8 mouse cellular contexts compared by ENCODE assay signal in the genomic region with DNA sequence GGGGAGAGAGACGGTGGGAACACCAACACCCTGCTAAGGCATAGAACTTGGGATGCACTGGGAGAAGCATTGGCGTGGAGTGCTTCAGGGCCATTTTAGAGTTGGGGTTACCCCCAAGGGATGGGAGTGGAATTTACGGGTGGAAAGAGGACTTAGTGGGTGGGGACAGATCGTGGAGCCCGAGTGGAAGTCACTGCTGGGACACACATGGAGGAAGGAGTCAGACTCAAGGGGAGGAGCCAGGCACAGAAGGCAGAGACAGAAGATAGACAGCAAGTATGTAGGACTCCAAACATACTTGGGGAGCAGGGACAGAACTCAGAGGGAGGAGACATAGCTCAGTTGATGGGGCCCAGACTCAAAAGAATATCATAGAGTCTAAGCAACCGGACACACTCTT. TPM values are rescaled to one million over a fixed set of nuclear protein-coding genes. Genes with fewer than 3 reads are reported as not detected.
DNase-seq lines count a peak whose midpoint lies in the region; ATAC-seq and TF ChIP-seq lines count a peak whose summit lies in the region.

No protein-coding gene starts in this region.

- peaks cover 19% of the 10 kb centered on the region for H3K36me3 ChIP-seq in kidney, embryonic 16.5 days (ENCODE audit: insufficient read depth, low read length)
- no peaks in the 10 kb centered on the region for H3K36me3 ChIP-seq in kidney, adult 2 months (ENCODE audit: control insufficient read depth, insufficient read depth, low read length)
- H3K36me3 ChIP-seq in embryonic facial prominence, embryonic 13.5 days: peaks cover 37% of the 10 kb centered on the region
- H3K36me3 ChIP-seq in hindbrain, postnatal 0 days (ENCODE audit: insufficient read depth, low read length): 0 out of 2 replicates have a peak, but pooled peaks cover 4% of the 10 kb centered on the region
- H3K36me3 ChIP-seq in midbrain, postnatal 0 days (ENCODE audit: insufficient read depth, low read length): peaks cover 23% of the 10 kb centered on the region

- no peak overlapping the region for H3K27ac ChIP-seq in kidney, embryonic 16.5 days (ENCODE audit: low read length)
- no peak overlapping the region for H3K27ac ChIP-seq in kidney, adult 2 months (ENCODE audit: insufficient read depth, low read depth, low read length)
- H3K27ac ChIP-seq in embryonic facial prominence, embryonic 13.5 days: no peak overlapping the region
- H3K27ac ChIP-seq in hindbrain, postnatal 0 days: 0 out of 2 replicates have a peak overlapping the region, but pooled peaks have one; percentile 32
- no peak overlapping the region for H3K27ac ChIP-seq in midbrain, postnatal 0 days (ENCODE audit: low read depth, low read length)

- H3K27me3 ChIP-seq in kidney, embryonic 16.5 days (ENCODE audit: insufficient read depth, low read length): peaks cover 48% of the 10 kb centered on the region
- H3K27me3 ChIP-seq in kidney, adult 2 months (replicated peaks; ENCODE audit: control insufficient read depth, insufficient read depth, low read length): no peaks in the 10 kb centered on the region
- H3K27me3 ChIP-seq in embryonic facial prominence, embryonic 13.5 days: peaks cover 53% of the 10 kb centered on the region
- peaks cover 18% of the 10 kb centered on the region for H3K27me3 ChIP-seq in hindbrain, postnatal 0 days (ENCODE audit: insufficient read depth, low read length)
- H3K27me3 ChIP-seq in midbrain, postnatal 0 days (ENCODE audit: insufficient read depth, low read length): peaks cover 36% of the 10 kb centered on the region

- 25% methylated on average over 6 of the region's 6 CpGs for WGBS in kidney, embryonic 16.5 days
- WGBS in kidney, adult 2 months: 25% methylated on average over 6 of the region's 6 CpGs
- WGBS in embryonic facial prominence, embryonic 13.5 days: 21% methylated on average over 6 of the region's 6 CpGs
- WGBS in hindbrain, postnatal 0 days: 29% methylated on average over 6 of the region's 6 CpGs
- WGBS in midbrain, postnatal 0 days: 24% methylated on average over 6 of the region's 6 CpGs

- ATAC-seq in kidney, embryonic 16.5 days (ENCODE audit: low FRiP score, low TSS enrichment): no peak; the same call in 1 of the 2 replicates
- ATAC-seq in embryonic facial prominence, embryonic 13.5 days (ENCODE audit: insufficient number of reproducible peaks, insufficient read depth, low FRiP score, low TSS enrichment, low read depth): no peak
- ATAC-seq in hindbrain, postnatal 0 days: no peak
- no peak for ATAC-seq in midbrain, postnatal 0 days (ENCODE audit: low FRiP score)

- no peak for DNase-seq in kidney, adult 2 months
- DNase-seq in hindbrain, postnatal 0 days (ENCODE audit: low spot score): no peak
- no peak for DNase-seq in midbrain, postnatal 0 days (ENCODE audit: low spot score)
- no peak for DNase-seq in spleen, adult 18-20 months
- DNase-seq in adipocyte (ENCODE audit: low spot score): no peak
- DNase-seq in left cerebral cortex, adult 9 months (ENCODE audit: low spot score in 2 of 2): no peak

- TF ChIP-seq POLR2A in kidney, adult 2 months (IDR thresholded peaks at IDR 0.05; ENCODE audit: low read depth, low read length): no peak

- peak overlapping the region; percentile 86 for H3K4me2 ChIP-seq in kidney, embryonic 16.5 days (replicated peaks; ENCODE audit: low read depth, low read length)
- H3K4me2 ChIP-seq in embryonic facial prominence, embryonic 13.5 days: peak overlapping the region; percentile 78
- H3K4me2 ChIP-seq in hindbrain, postnatal 0 days (ENCODE audit: low read depth, low read length): peak overlapping the region; percentile 63
- H3K4me2 ChIP-seq in midbrain, postnatal 0 days (ENCODE audit: low read depth, low read length, poor library complexity, severe bottlenecking): peak overlapping the region; percentile 60

- H3K9me3 ChIP-seq in kidney, embryonic 16.5 days (ENCODE audit: low read length): no peaks in the 10 kb centered on the region
- H3K9me3 ChIP-seq in embryonic facial prominence, embryonic 13.5 days: peaks cover 3% of the 10 kb centered on the region; the same call in 1 of the 2 replicates
- H3K9me3 ChIP-seq in hindbrain, postnatal 0 days (ENCODE audit: low read length): no peaks in the 10 kb centered on the region
- no peaks in the 10 kb centered on the region for H3K9me3 ChIP-seq in midbrain, postnatal 0 days (ENCODE audit: low read length)

- peaks cover 9% of the 10 kb centered on the region for H3K4me1 ChIP-seq in kidney, embryonic 16.5 days (ENCODE audit: insufficient read depth, low read length)
- H3K4me1 ChIP-seq in kidney, adult 2 months (ENCODE audit: control insufficient read depth, insufficient read depth, low read length): no peaks in the 10 kb centered on the region; the same call in 1 of the 2 replicates
- H3K4me1 ChIP-seq in embryonic facial prominence, embryonic 13.5 days: peaks cover 12% of the 10 kb centered on the region
- no peaks in the 10 kb centered on the region; the same call in 1 of the 2 replicates for H3K4me1 ChIP-seq in hindbrain, postnatal 0 days (ENCODE audit: insufficient read depth, low read length)
- H3K4me1 ChIP-seq in midbrain, postnatal 0 days (ENCODE audit: insufficient read depth, low read length): peaks cover 8% of the 10 kb centered on the region; the same call in 1 of the 2 replicates

- TF ChIP-seq CTCF in kidney, adult 2 months (conservative IDR thresholded peaks at IDR 0.05; ENCODE audit: insufficient read depth, insufficient read length, low read depth, low read length): no peak
- TF ChIP-seq CTCF in hindbrain, postnatal 0 days (IDR thresholded peaks at IDR 0.05; ENCODE audit: low read depth): no peak
- no peak for TF ChIP-seq CTCF in midbrain, postnatal 0 days (IDR thresholded peaks at IDR 0.05)

- peak overlapping the region; percentile 54; the same call in 1 of the 2 replicates for H3K9ac ChIP-seq in kidney, embryonic 16.5 days (replicated peaks; ENCODE audit: low read length)
- H3K9ac ChIP-seq in embryonic facial prominence, embryonic 13.5 days: peak overlapping the region; percentile 62
- H3K9ac ChIP-seq in hindbrain, postnatal 0 days (replicated peaks; ENCODE audit: low read length): peak overlapping the region; percentile 38; the same call in 1 of the 2 replicates
- H3K9ac ChIP-seq in midbrain, postnatal 0 days (replicated peaks; ENCODE audit: low read length, poor library complexity, severe bottlenecking): 0 out of 2 replicates have a peak overlapping the region, but pooled peaks have one; percentile 19

- peak overlapping the region; percentile 48 for H3K4me3 ChIP-seq in kidney, embryonic 16.5 days (ENCODE audit: low read length)
- H3K4me3 ChIP-seq in kidney, adult 2 months (ENCODE audit: insufficient read depth, low read depth, low read length): no peak overlapping the region
- peak overlapping the region; percentile 47 for H3K4me3 ChIP-seq in embryonic facial prominence, embryonic 13.5 days
- H3K4me3 ChIP-seq in hindbrain, postnatal 0 days (ENCODE audit: low read length): peak overlapping the region; percentile 33
- H3K4me3 ChIP-seq in midbrain, postnatal 0 days (ENCODE audit: low read depth, low read length): peak overlapping the region; percentile 34

RNA-seq across cellular contexts. Expression of a gene that starts 1.2 kb away (rescaled TPM):
- 0.19 and 0.42 TPM in 2 replicates for polyA plus RNA-seq in kidney, embryonic 16.5 days (2015; fragmentation: Nextera tagmentation; extraction: Ambion mirVana)
- not detected in 2 replicates for polyA plus RNA-seq in kidney, adult 2 months (2012; rRNA removed)
- polyA plus RNA-seq in embryonic facial prominence, embryonic 13.5 days (2015; fragmentation: Nextera tagmentation; extraction: Ambion mirVana): 0.18 and 0.22 TPM in 2 replicates
- total RNA-seq in hindbrain, postnatal 0 days (2014; rRNA removed): 9.8 and 13.5 TPM in 2 replicates
- 4.2 and 4.6 TPM in 2 replicates for polyA plus RNA-seq in hindbrain, postnatal 0 days (2015; fragmentation: Nextera tagmentation; extraction: Ambion mirVana)
- 1.9 and 2.5 TPM in 2 replicates for total RNA-seq in midbrain, postnatal 0 days (2014; rRNA removed)
- 0.95 and 0.96 TPM in 2 replicates for polyA plus RNA-seq in midbrain, postnatal 0 days (2015; fragmentation: Nextera tagmentation; extraction: Ambion mirVana)

RNA-seq across cellular contexts. Expression of a gene that starts 8.2 kb away (rescaled TPM):
- polyA plus RNA-seq in kidney, embryonic 16.5 days (2015; fragmentation: Nextera tagmentation; extraction: Ambion mirVana): 81.2 and 88.6 TPM in 2 replicates
- polyA plus RNA-seq in kidney, adult 2 months (2012; rRNA removed): 106 and 119 TPM in 2 replicates
- polyA plus RNA-seq in embryonic facial prominence, embryonic 13.5 days (2015; fragmentation: Nextera tagmentation; extraction: Ambion mirVana): 43.6 and 52.0 TPM in 2 replicates
- 30.5 and 30.9 TPM in 2 replicates for total RNA-seq in hindbrain, postnatal 0 days (2014; rRNA removed)
- 19.0 and 20.6 TPM in 2 replicates for polyA plus RNA-seq in hindbrain, postnatal 0 days (2015; fragmentation: Nextera tagmentation; extraction: Ambion mirVana)
- total RNA-seq in midbrain, postnatal 0 days (2014; rRNA removed): 18.9 and 22.0 TPM in 2 replicates
- polyA plus RNA-seq in midbrain, postnatal 0 days (2015; fragmentation: Nextera tagmentation; extraction: Ambion mirVana): 12.9 and 15.2 TPM in 2 replicates

RNA-seq across cellular contexts. Expression of a gene that starts 8.4 kb away (rescaled TPM):
- polyA plus RNA-seq in kidney, embryonic 16.5 days (2015; fragmentation: Nextera tagmentation; extraction: Ambion mirVana): 109 and 112 TPM in 2 replicates
- 80.3 and 84.9 TPM in 2 replicates for polyA plus RNA-seq in kidney, adult 2 months (2012; rRNA removed)
- 78.5 and 97.7 TPM in 2 replicates for polyA plus RNA-seq in embryonic facial prominence, embryonic 13.5 days (2015; fragmentation: Nextera tagmentation; extraction: Ambion mirVana)
- 119 and 124 TPM in 2 replicates for total RNA-seq in hindbrain, postnatal 0 days (2014; rRNA removed)
- 79.3 and 80.5 TPM in 2 replicates for polyA plus RNA-seq in hindbrain, postnatal 0 days (2015; fragmentation: Nextera tagmentation; extraction: Ambion mirVana)
- 104 and 124 TPM in 2 replicates for total RNA-seq in midbrain, postnatal 0 days (2014; rRNA removed)
- 77.1 and 81.6 TPM in 2 replicates for polyA plus RNA-seq in midbrain, postnatal 0 days (2015; fragmentation: Nextera tagmentation; extraction: Ambion mirVana)

RNA-seq across cellular contexts. Expression of a gene that starts 16.8 kb away (rescaled TPM):
- not detected in 2 replicates for polyA plus RNA-seq in kidney, embryonic 16.5 days (2015; fragmentation: Nextera tagmentation; extraction: Ambion mirVana)
- not detected in 2 replicates for polyA plus RNA-seq in kidney, adult 2 months (2012; rRNA removed)
- 1.8 and 2.6 TPM in 2 replicates for polyA plus RNA-seq in embryonic facial prominence, embryonic 13.5 days (2015; fragmentation: Nextera tagmentation; extraction: Ambion mirVana)
- 0.36 TPM in 1 of 2 replicates, not detected in the other for total RNA-seq in hindbrain, postnatal 0 days (2014; rRNA removed)
- polyA plus RNA-seq in hindbrain, postnatal 0 days (2015; fragmentation: Nextera tagmentation; extraction: Ambion mirVana): not detected in 2 replicates
- not detected in 2 replicates for total RNA-seq in midbrain, postnatal 0 days (2014; rRNA removed)
- 0.11 and 0.51 TPM in 2 replicates for polyA plus RNA-seq in midbrain, postnatal 0 days (2015; fragmentation: Nextera tagmentation; extraction: Ambion mirVana)

RNA-seq across cellular contexts. Expression of a gene that starts 18.2 kb away (rescaled TPM):
- polyA plus RNA-seq in kidney, embryonic 16.5 days (2015; fragmentation: Nextera tagmentation; extraction: Ambion mirVana): not detected in 2 replicates
- polyA plus RNA-seq in kidney, adult 2 months (2012; rRNA removed): not detected in 2 replicates
- polyA plus RNA-seq in embryonic facial prominence, embryonic 13.5 days (2015; fragmentation: Nextera tagmentation; extraction: Ambion mirVana): not detected in 2 replicates
- not detected in 2 replicates for total RNA-seq in hindbrain, postnatal 0 days (2014; rRNA removed)
- 1.1 and 2.1 TPM in 2 replicates for polyA plus RNA-seq in hindbrain, postnatal 0 days (2015; fragmentation: Nextera tagmentation; extraction: Ambion mirVana)
- total RNA-seq in midbrain, postnatal 0 days (2014; rRNA removed): not detected in 2 replicates
- polyA plus RNA-seq in midbrain, postnatal 0 days (2015; fragmentation: Nextera tagmentation; extraction: Ambion mirVana): 0.93 and 1.3 TPM in 2 replicates
